ENCODE assay signal across 14 mouse cellular contexts in genomic region chr2:135204141-135205120, GRCm38 (mm10).
DNase-seq lines count a peak whose midpoint lies in the region; ATAC-seq lines count a peak whose summit lies in the region.
"Had no signal": no experiment of that assay in that cellular context is flagged by ENCODE, and none has a peak within 500 bp of the region (broad histone marks: within the 10 kb centered on the region; RNA-seq: fewer than 3 reads in every experiment).

No protein-coding gene starts in this region.

- no peaks in the 10 kb centered on the region for H3K36me3 ChIP-seq in embryonic facial prominence, embryonic 14.5 days (ENCODE audit: control insufficient read depth, insufficient read depth, low read length)
- H3K36me3 ChIP-seq in limb, embryonic 10.5 days, result no peaks in the 10 kb centered on the region
- H3K36me3 ChIP-seq: forebrain, embryonic 15.5 days; limb, embryonic 12.5 days had no signal

- H3K9ac ChIP-seq in embryonic facial prominence, embryonic 14.5 days (ENCODE audit: low read depth, low read length), result no peak overlapping the region
- H3K9ac ChIP-seq: forebrain, embryonic 15.5 days; limb, embryonic 12.5 days had no signal

- ATAC-seq in embryonic facial prominence, embryonic 14.5 days (ENCODE audit: low read depth), result peak; percentile 41
- no peak for ATAC-seq in cerebellum, adult (ENCODE audit: insufficient number of reproducible peaks, low FRiP score, low TSS enrichment)
- ATAC-seq: forebrain, embryonic 15.5 days had no signal

- DNase-seq in gastrocnemius, postnatal 25 days, result peak; percentile 19
- DNase-seq in gastrocnemius, postnatal 36 days, result no peak
- peak; percentile 18 for DNase-seq in kidney, adult 9 months
- DNase-seq in kidney, adult 8-10 months, result no peak
- peak; percentile 57 for DNase-seq in embryonic facial prominence, embryonic 14.5 days (ENCODE audit: low spot score)
- peak; percentile 23 for DNase-seq in limb, embryonic 10.5 days (ENCODE audit: low spot score)
- no peak for DNase-seq in frontal cortex, postnatal 10 days (ENCODE audit: low spot score in 2 of 2)
- DNase-seq: cerebellum, adult 8-10 months; kidney, adult 18-20 months; layer of hippocampus, postnatal 36 days; right cerebral cortex, adult 18-20 months had no signal

- no peak overlapping the region for H3K4me3 ChIP-seq in embryonic facial prominence, embryonic 14.5 days (ENCODE audit: low read depth, low read length)
- no peak overlapping the region for H3K4me3 ChIP-seq in limb, embryonic 10.5 days
- H3K4me3 ChIP-seq: forebrain, embryonic 15.5 days; limb, embryonic 12.5 days had no signal

- no peaks in the 10 kb centered on the region for H3K27me3 ChIP-seq in embryonic facial prominence, embryonic 14.5 days (replicated peaks; ENCODE audit: control insufficient read depth, insufficient read depth, low read length)
- no peaks in the 10 kb centered on the region for H3K27me3 ChIP-seq in limb, embryonic 10.5 days (ENCODE audit: low read depth, poor library complexity, severe bottlenecking)
- H3K27me3 ChIP-seq: forebrain, embryonic 15.5 days; limb, embryonic 12.5 days had no signal

- intact Hi-C loops in gastrocnemius, postnatal 36 days (cut with DNase I), result no loop called here

- H3K4me2 ChIP-seq in embryonic facial prominence, embryonic 14.5 days (ENCODE audit: low read depth, low read length), result no peak overlapping the region
- H3K4me2 ChIP-seq: forebrain, embryonic 15.5 days; limb, embryonic 12.5 days had no signal

- 66% methylated on average over 11 of the region's 11 CpGs for WGBS in embryonic facial prominence, embryonic 14.5 days
- WGBS in limb, embryonic 10.5 days, result 89% methylated on average over 11 of the region's 11 CpGs

- no peaks in the 10 kb centered on the region for H3K9me3 ChIP-seq in embryonic facial prominence, embryonic 14.5 days (ENCODE audit: control insufficient read depth, low read length)
- H3K9me3 ChIP-seq in limb, embryonic 10.5 days (replicated peaks), result no peaks in the 10 kb centered on the region
- H3K9me3 ChIP-seq: forebrain, embryonic 15.5 days; limb, embryonic 12.5 days had no signal

- H3K4me1 ChIP-seq in embryonic facial prominence, embryonic 14.5 days (ENCODE audit: control insufficient read depth, insufficient read depth, low read length), result 0 out of 2 replicates have a peak, but pooled peaks cover 4% of the 10 kb centered on the region
- H3K4me1 ChIP-seq in limb, embryonic 10.5 days, result no peaks in the 10 kb centered on the region
- H3K4me1 ChIP-seq: forebrain, embryonic 15.5 days; limb, embryonic 12.5 days had no signal

- no peak overlapping the region for H3K27ac ChIP-seq in embryonic facial prominence, embryonic 14.5 days (replicated peaks; ENCODE audit: low read depth, low read length)
- no peak overlapping the region for H3K27ac ChIP-seq in limb, embryonic 10.5 days
- H3K27ac ChIP-seq: forebrain, embryonic 15.5 days; limb, embryonic 12.5 days had no signal

Comparison
In these comparisons a context has a peak if more than half of its experiments do, and no peak if none do; other contexts are left out.
1. DNase-seq: peak in gastrocnemius, postnatal 25 days (single experiment), kidney, adult 9 months (single experiment), embryonic facial prominence, embryonic 14.5 days (single experiment) and limb, embryonic 10.5 days (single experiment); none in gastrocnemius, postnatal 36 days (0 of 2), kidney, adult 8-10 months (0 of 2) and frontal cortex, postnatal 10 days (0 of 2).